Mouse (Mus musculus) liver, adult (tissue): ENCODE data around the gene Akap1.

ENCODE experiments used
- GATA4 ChIP-seq: IDR thresholded peaks from 2 replicates; pipeline ENCODE4 v1.6.1; 2014; ENCODE audit warnings: mild to moderate bottlenecking, low read length; ENCODE audit not compliant: insufficient replicate concordance

The Akap1 gene

DNA sequence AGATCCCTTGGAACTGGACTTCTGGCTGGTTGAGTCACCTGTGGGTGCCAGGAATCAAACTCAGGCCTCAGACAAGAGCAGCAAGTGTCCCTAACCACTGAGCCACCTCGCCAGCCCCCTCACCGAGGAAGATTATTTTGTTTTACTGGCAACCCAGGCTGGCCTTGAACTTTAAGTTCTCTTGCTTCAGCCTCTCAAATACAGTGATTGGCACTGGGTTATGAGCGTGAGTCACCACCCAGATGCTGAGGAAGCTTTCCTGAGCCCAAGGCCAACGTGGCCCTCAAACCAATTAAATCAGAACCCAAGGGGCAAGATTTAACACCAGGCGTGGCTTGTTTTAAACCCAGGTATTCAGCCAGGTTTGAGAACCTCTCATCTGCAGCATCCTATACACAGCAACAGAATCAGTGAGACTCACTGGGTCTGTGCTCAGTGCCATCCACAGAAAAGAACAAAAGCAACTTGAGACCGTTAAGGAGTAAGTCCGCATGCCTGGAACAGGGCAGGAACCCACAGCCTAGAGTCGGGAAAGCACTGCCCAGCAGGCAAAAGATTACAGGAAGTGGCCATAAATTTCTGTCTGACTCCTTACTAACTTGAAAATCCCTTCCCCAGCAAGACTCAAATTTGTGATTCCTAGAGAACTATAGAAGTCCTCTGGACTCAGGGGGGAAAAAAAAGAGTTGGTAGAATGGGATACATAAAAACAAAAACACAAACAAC lies 16.9 kb downstream of the Akap1 start:
- TF ChIP-seq GATA4: no peak

DNA sequence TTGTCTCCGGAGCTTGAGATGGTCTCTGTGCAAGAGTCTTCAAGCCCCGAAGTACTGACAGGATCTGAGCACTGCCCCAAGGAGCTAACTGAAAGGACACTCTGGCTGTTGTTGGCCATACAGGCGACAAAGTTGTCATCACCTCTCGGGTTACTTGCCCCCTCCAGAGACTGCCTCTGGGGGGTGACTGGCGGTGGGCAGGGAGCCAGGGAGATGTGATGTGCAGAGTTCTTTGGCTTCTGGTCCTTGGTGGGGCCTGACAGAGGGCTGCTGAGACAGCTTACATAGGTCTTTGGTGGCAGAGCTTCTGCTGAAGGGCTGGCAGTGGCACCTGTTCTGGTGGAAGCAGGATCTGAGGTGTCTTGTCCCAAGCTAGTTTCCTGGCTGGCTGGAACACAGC lies 20.0 kb downstream of the Akap1 start:
- TF ChIP-seq GATA4: no peak

DNA sequence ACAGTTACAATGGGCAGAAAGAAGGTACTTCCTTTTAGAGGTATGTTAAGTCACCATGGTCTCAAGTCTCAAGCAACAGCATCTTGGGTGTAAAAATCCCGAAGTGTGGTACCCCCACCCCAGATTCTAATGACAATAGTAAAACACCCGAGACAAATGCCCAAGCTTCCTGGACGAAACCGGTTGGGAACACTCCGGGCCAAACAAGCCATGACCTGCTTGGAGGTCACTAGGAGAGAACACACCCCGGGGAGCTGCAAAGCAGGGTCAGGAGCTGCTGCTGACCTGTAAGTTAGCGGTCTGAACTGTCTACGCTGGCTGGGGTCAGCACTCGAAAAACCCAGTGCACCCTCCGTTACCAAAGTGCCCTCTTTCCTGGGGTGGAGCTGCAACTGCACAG lies 21.1 kb downstream of the Akap1 start:
- no peak for TF ChIP-seq GATA4

DNA sequence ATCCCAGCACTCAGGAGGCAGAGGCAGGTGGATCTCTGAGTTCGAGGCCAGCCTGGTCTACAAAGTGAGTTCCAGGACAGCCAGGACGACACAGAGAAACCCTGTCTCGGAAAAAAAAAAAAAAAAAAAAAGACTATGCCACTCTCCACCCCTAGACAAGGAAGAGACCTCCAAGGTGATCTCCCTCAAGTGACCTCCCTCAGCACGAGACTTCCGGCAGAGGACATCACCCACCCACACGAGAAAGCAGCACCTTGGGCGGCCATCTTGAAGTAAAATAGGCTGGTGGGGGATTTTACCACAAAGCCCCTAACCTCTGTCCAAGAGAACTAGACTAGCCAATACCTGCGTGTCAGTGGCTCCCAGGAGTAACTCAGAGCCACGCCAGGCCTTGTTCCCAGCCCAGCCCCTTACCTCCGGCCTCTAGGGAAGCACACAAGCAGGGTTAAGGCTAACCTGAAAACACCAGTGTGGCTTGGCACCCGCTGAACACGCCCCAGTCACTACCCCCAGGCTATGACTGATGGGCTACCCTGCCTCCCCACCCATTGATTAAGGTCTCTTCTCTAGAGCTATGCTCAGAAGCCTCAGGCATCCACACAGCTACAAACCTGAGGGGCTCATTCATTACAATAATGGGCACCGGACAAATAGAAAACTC lies 21.9 kb downstream of the Akap1 start:
- TF ChIP-seq GATA4: no peak

GRCm38 (mm10) chr11:88841406-88841805 lies 23.0 kb downstream of the Akap1 start:
- TF ChIP-seq GATA4: no peak

GRCm38 (mm10) chr11:88840724-88841350 lies 23.5 kb downstream of the Akap1 start:
- peak; percentile 66; the same call in 1 of the 2 replicates for TF ChIP-seq GATA4

GRCm38 (mm10) chr11:88840292-88840691 lies 24.1 kb downstream of the Akap1 start:
- TF ChIP-seq GATA4: peak; percentile 12; the same call in 1 of the 2 replicates

GRCm38 (mm10) chr11:88839379-88839778 lies 25.0 kb downstream of the Akap1 start:
- no peak for TF ChIP-seq GATA4

- no peak for TF ChIP-seq GATA4
Observed at GRCm38 (mm10) chr11:88838630-88839029, 25.8 kb downstream of the Akap1 start.

GRCm38 (mm10) chr11:88834606-88835005 lies 29.8 kb downstream of the Akap1 start:
- TF ChIP-seq GATA4: no peak

DNA sequence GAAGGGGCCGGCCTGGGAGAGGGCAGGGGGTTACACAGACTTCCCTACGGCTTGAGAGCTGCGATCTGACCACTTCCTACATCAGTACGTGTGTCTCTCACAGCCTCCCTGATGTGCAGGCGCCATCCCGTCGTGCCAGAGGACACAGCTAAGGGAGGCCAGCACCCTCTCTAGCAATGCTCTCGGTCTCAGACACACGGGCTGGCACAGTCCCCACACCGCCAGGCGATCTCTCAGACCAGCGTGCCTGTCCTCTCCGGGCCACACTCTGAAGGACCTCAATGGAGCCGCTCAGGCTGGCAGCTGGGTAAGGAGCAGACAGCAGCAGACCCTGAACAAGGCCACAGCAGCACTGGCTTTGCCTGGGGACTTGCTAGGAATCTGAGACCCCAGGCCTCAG lies 30.3 kb downstream of the Akap1 start:
- no peak for TF ChIP-seq GATA4

- TF ChIP-seq GATA4: no peak
Observed at GRCm38 (mm10) chr11:88833099-88833498, 31.3 kb downstream of the Akap1 start.

DNA sequence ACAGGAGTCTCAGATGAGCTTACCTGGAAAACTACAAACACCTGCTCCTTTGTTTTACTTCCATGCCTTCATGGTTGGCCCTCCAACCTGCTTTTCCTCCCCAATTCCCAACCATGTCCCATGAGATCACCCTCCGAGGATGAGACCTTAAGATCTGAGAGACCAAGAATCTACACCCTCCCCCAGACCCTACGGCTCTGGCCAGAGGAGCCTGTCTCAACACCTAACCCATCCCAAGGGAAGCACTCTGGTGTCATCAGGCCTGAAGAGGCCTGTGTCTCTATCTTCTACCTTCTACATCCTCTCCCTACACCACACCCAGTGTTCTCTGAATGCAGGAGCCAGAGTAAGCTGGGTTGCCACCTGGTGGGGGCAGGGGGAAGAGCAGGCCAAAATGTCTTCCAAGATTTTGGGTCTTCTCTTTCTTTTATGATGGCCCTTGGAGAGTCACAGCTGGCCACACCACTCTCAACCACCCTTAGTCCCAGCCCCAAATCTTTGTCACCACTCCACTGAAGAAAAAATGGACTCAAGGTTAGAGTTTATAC lies 34.1 kb downstream of the Akap1 start:
- TF ChIP-seq GATA4: no peak

- no peak for TF ChIP-seq GATA4
Observed at GRCm38 (mm10) chr11:88828528-88828927, 35.9 kb downstream of the Akap1 start.

DNA sequence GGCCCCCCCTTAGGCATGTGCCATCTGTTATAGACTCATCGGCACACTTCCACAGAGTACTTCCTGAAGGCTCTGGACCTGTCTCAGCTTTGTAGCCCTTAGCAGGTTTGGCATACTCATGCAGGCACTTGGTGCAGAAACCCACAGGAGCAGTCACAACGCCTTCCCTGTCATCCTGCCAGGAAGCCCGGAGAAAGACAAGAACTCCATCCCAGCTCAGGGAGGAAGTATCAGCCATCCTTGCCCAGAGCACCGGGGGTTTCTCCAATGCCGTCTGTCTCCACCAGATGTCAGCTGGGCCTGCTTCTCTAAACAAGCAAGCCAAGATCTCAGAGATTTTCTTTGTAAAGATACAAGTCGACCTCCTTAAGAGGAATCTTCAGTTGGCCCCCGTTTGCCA lies 38.5 kb downstream of the Akap1 start:
- no peak for TF ChIP-seq GATA4

GRCm38 (mm10) chr11:88822991-88823390 lies 41.4 kb downstream of the Akap1 start:
- no peak for TF ChIP-seq GATA4
